Mouse (Mus musculus) midbrain, embryonic 16.5 days (tissue): Measurements from ENCODE around the gene Pard3b. TPM values are rescaled to one million over a fixed set of nuclear protein-coding genes. Genes with fewer than 3 reads are reported as not detected.

Experiments
- ATAC-seq: fragments of 200-750 bp; cut with Nextera tagmentation; 2 replicates; pipeline ENCODE4 v1.8.0; 2017; ENCODE audit warnings: moderate TSS enrichment
- H3K27ac ChIP-seq: fragments of 300-500 bp; sonication (generic); 2 replicates; pipeline ENCODE4 v1.5.1; 2014; ENCODE audit warnings: mild to moderate bottlenecking, low read length, mixed read lengths
- H3K27me3 ChIP-seq: fragments of 300-500 bp; sonication (generic); 2 replicates; pipeline ENCODE4 v1.6.1; 2014; ENCODE audit warnings: low read depth, low read length, mixed read lengths; ENCODE audit not compliant: control insufficient read depth, insufficient read depth
- H3K36me3 ChIP-seq: fragments of 300-500 bp; sonication (generic); 2 replicates; pipeline ENCODE4 v1.6.1; 2014; ENCODE audit warnings: mild to moderate bottlenecking, low read length, moderate library complexity, mixed read lengths; ENCODE audit not compliant: control insufficient read depth, insufficient read depth
- H3K4me1 ChIP-seq: fragments of 300-500 bp; sonication (generic); 2 replicates; pipeline ENCODE4 v1.6.1; 2014; ENCODE audit warnings: mild to moderate bottlenecking, low read length, mixed read lengths; ENCODE audit not compliant: control insufficient read depth, insufficient read depth
- H3K4me2 ChIP-seq: fragments of 300-500 bp; sonication (generic); 2 replicates; pipeline ENCODE4 v1.6.1; 2014; ENCODE audit warnings: mild to moderate bottlenecking, low read length, mixed read lengths
- H3K4me3 ChIP-seq: fragments of 300-500 bp; sonication (generic); 2 replicates; pipeline ENCODE4 v1.5.1; 2014; ENCODE audit warnings: low read depth, mild to moderate bottlenecking, low read length, moderate library complexity, mixed read lengths
- H3K9ac ChIP-seq: fragments of 300-500 bp; sonication (generic); 2 replicates; pipeline ENCODE4 v1.6.1; 2014; ENCODE audit warnings: low read depth, low read length, mixed read lengths
- H3K9me3 ChIP-seq: fragments of 300-500 bp; sonication (generic); replicated peaks from 2 replicates; pipeline ENCODE4 v1.6.1; 2014; ENCODE audit warnings: mild to moderate bottlenecking, low read length, mixed read lengths; ENCODE audit not compliant: control insufficient read depth, poor library complexity, severe bottlenecking
- WGBS: fragments of 180-500 bp; shearing (Covaris S2); extraction: QIAGEN DNeasy Blood & Tissue Kit; methylation state at CpG from one replicate; pipeline ENCODE4 v1.1.7; 2014; 5-methylcytosine and 5-hydroxymethylcytosine counted together
- polyA plus RNA-seq: library from polyadenylated mRNA; unstranded; fragments of >200 nt; fragmentation: Nextera tagmentation; extraction: Ambion mirVana; gene quantifications from 2 replicates; pipeline ENCODE4 v1.2.1, GENCODE M21; 2015

Gene Pard3b
- polyA plus RNA-seq, 1 experiment from 2014 or later, result 7.2 TPM

DNA sequence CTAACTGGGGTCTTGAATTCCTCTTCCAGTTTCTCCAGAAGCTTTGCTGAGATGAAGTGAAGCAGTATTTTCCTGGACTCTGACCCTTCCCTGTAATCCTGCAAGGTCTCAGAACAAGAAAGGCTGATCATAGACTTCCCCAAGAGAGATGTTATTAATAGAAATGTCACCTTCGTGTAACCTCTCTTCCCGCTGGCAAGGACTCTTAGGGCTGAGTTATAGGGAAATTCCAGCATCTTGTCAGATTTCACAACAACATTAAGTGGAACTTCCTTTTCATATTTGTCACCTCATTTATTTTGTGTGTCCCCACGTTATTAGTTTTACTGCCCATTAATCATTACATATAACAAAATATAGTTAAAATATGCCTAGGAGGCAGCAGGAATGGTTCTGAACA, 690.2 kb downstream of the Pard3b start:
- no peaks in the 10 kb centered on the region for H3K27me3 ChIP-seq
- no peak overlapping the region for H3K4me2 ChIP-seq
- H3K27ac ChIP-seq, result no peak overlapping the region
- no peak overlapping the region for H3K4me3 ChIP-seq
- no peaks in the 10 kb centered on the region for H3K36me3 ChIP-seq
- H3K9me3 ChIP-seq, result no peaks in the 10 kb centered on the region
- ATAC-seq, result no peak
- H3K4me1 ChIP-seq, result no peaks in the 10 kb centered on the region
- WGBS, result 85% methylated on average over 3 of the region's 3 CpGs
- H3K9ac ChIP-seq, result no peak overlapping the region

GRCm38 (mm10) chr1:62333016-62333415, 694.4 kb downstream of the Pard3b start:
- Histone ChIP-seq H3K4me1 (no peaks in the 10 kb centered on the region), H3K4me2 (no peak overlapping the region), H3K27me3 (no peaks in the 10 kb centered on the region), H3K36me3 (no peaks in the 10 kb centered on the region), H3K4me3 (no peak overlapping the region), H3K27ac (no peak overlapping the region), H3K9ac (no peak overlapping the region), H3K9me3 (no peaks in the 10 kb centered on the region)
- ATAC-seq, result no peak
- 33% methylated on average over 2 of the region's 2 CpGs for WGBS

- no peaks in the 10 kb centered on the region for H3K4me1 ChIP-seq
- WGBS, result 74% methylated on average over 5 of the region's 5 CpGs
- ATAC-seq, result no peak
Measured at GRCm38 (mm10) chr1:62334196-62334595, 695.6 kb downstream of the Pard3b start.

DNA sequence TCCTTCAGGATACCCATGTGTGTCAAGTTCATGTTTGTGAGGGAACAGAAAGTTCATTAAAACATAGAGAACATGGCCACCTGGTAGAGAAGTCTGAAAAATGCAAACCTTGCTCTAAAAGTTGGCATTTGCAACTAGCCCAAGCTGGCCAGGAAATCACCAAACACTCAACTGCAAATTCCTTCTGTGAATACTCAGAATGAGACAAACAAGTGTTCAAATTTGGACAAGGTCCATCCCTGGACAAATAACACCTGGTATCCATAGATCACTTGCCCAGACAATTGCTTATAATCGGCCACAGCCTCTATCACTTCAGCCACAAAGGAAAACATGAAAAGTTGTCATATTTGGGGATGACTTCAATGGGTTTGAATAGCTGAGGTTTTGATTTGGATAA, 701.6 kb downstream of the Pard3b start:
- Histone ChIP-seq H3K9ac (no peak overlapping the region), H3K36me3 (no peaks in the 10 kb centered on the region), H3K27me3 (no peaks in the 10 kb centered on the region), H3K4me3 (no peak overlapping the region), H3K4me1 (peaks cover 3% of the 10 kb centered on the region; the same call in 1 of the 2 replicates), H3K27ac (no peak overlapping the region), H3K9me3 (no peaks in the 10 kb centered on the region), H3K4me2 (no peak overlapping the region)
- WGBS, result 94% methylated on average over 1 of the region's 1 CpGs
- no peak for ATAC-seq

More at GRCm38 (mm10) chr1:62334196-62334595, 695.6 kb downstream of the Pard3b start:
- Histone ChIP-seq H3K4me3 (no peak overlapping the region), H3K9me3 (no peaks in the 10 kb centered on the region), H3K27ac (no peak overlapping the region), H3K4me2 (no peak overlapping the region), H3K9ac (no peak overlapping the region), H3K36me3 (no peaks in the 10 kb centered on the region), H3K27me3 (no peaks in the 10 kb centered on the region)

GRCm38 (mm10) chr1:62344286-62344685, 705.7 kb downstream of the Pard3b start:
- H3K4me1 ChIP-seq, result peaks cover 3% of the 10 kb centered on the region; the same call in 1 of the 2 replicates
- no peak overlapping the region for H3K9ac ChIP-seq
- no peak overlapping the region for H3K4me2 ChIP-seq
- H3K27me3 ChIP-seq, result no peaks in the 10 kb centered on the region
- ATAC-seq, result no peak
- 41% methylated on average over 4 of the region's 4 CpGs for WGBS
- H3K4me3 ChIP-seq, result no peak overlapping the region
- no peak overlapping the region for H3K27ac ChIP-seq
- H3K36me3 ChIP-seq, result no peaks in the 10 kb centered on the region
- H3K9me3 ChIP-seq, result no peaks in the 10 kb centered on the region

- H3K27me3 ChIP-seq, result no peaks in the 10 kb centered on the region
- no peak overlapping the region for H3K4me3 ChIP-seq
- no peaks in the 10 kb centered on the region for H3K36me3 ChIP-seq
- H3K4me1 ChIP-seq, result peaks cover 3% of the 10 kb centered on the region; the same call in 1 of the 2 replicates
- no peak overlapping the region for H3K9ac ChIP-seq
- no peak for ATAC-seq
- 57% methylated on average over 4 of the region's 4 CpGs for WGBS
- H3K27ac ChIP-seq, result peak overlapping the region; percentile 38; the same call in 1 of the 2 replicates
- no peaks in the 10 kb centered on the region for H3K9me3 ChIP-seq
- H3K4me2 ChIP-seq, result no peak overlapping the region
Measured at GRCm38 (mm10) chr1:62348371-62348770, 709.7 kb downstream of the Pard3b start.

GRCm38 (mm10) chr1:62355496-62355895, 716.9 kb downstream of the Pard3b start:
- no peak for ATAC-seq
- WGBS, result 23% methylated on average over 4 of the region's 4 CpGs
- H3K27me3 ChIP-seq, result no peaks in the 10 kb centered on the region

DNA sequence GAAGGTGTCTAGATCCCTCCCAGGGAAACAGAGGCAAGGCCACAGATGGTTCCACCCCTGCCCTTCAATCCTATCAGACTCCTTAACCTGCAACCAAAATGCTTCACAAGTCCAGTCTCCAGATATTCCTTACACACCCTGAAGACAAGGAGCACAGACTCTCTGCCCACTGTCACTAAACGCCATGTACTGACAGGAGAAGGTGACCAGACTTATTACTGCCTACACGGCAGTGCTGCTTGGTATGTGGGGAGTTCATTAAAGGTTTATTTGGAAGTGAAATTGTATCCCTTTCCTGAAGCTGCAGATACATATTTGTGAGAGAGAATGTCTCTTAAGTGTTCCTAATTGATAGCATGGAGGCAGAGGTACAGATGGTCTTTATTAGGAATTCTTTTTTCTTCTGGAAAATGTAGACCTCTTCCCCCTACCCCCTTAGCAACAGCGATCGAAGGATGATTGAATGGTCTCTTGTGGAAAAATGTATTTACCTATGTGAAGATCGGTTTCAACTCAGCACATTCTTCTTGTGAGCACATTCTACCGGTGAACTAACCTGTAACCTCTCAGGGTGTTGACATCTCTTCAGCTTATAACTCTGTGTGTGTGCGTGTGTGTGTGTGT, 735.9 kb downstream of the Pard3b start:
- no peaks in the 10 kb centered on the region for H3K36me3 ChIP-seq
- no peaks in the 10 kb centered on the region for H3K4me1 ChIP-seq
- H3K4me2 ChIP-seq, result no peak overlapping the region
- H3K9ac ChIP-seq, result no peak overlapping the region
- no peaks in the 10 kb centered on the region for H3K9me3 ChIP-seq
- ATAC-seq, result no peak
- H3K4me3 ChIP-seq, result no peak overlapping the region
- 89% methylated on average over 7 of the region's 7 CpGs for WGBS
- H3K27ac ChIP-seq, result no peak overlapping the region
- H3K27me3 ChIP-seq, result no peaks in the 10 kb centered on the region

More at GRCm38 (mm10) chr1:62355496-62355895, 716.9 kb downstream of the Pard3b start:
- H3K27ac ChIP-seq, result no peak overlapping the region
- no peak overlapping the region for H3K4me3 ChIP-seq
- no peak overlapping the region for H3K9ac ChIP-seq
- no peaks in the 10 kb centered on the region for H3K4me1 ChIP-seq
- no peaks in the 10 kb centered on the region for H3K9me3 ChIP-seq
- no peaks in the 10 kb centered on the region for H3K36me3 ChIP-seq
- no peak overlapping the region for H3K4me2 ChIP-seq

DNA sequence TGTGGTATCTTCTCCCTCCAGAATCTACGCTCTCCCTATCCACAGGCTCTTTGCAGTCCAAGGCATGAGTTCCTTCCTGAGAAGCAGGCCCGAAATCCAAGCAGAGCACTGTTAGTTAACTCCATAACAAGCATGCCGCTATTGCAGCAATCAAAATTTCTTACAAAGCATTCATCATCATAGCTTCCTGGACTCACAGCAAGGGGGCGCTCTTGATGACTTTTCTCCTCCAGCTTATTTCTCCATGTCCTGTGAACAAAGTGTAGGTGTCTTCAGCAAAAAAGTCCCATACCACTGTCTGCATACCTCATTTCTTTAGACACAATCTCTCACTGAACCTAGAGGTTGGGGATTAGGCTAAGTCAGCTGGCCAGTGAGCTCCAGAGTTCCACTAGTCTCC, 739.7 kb downstream of the Pard3b start:
- Histone ChIP-seq H3K27me3 (no peaks in the 10 kb centered on the region), H3K4me2 (no peak overlapping the region), H3K27ac (no peak overlapping the region), H3K9ac (no peak overlapping the region), H3K4me3 (no peak overlapping the region), H3K36me3 (no peaks in the 10 kb centered on the region), H3K4me1 (no peaks in the 10 kb centered on the region; the same call in 1 of the 2 replicates), H3K9me3 (no peaks in the 10 kb centered on the region)
- WGBS, result 85% methylated on average over 4 of the region's 4 CpGs
- ATAC-seq, result no peak
